Mouse (Mus musculus) gastrocnemius, postnatal 25 days (tissue): ENCODE data around the gene Lrrc29. TPM values are rescaled to one million over a fixed set of nuclear protein-coding genes. Genes with fewer than 3 reads are reported as not detected.

ENCODE experiments used
- DNase-seq: peaks from one replicate; pipeline ENCODE4 v3.0.0; 2022
- total RNA-seq, 2 experiments: library from RNA; stranded (reverse); gene quantifications; 1 replicate in 1 of 2; 2 replicates in 1 of 2; pipeline ENCODE4 v1.2.3; 2021

Lrrc29 gene
- total RNA-seq, 2 experiments from 2014 or later: 0.87 to 1.4 TPM

GRCm38 (mm10) chr8:105345061-105345975, 19.2 kb upstream of the Lrrc29 start:
- DNase-seq: no peak

- no peak for DNase-seq
Observed at GRCm38 (mm10) chr8:105343791-105344574, 17.9 kb upstream of the Lrrc29 start.

- no peak for DNase-seq
Observed at GRCm38 (mm10) chr8:105342768-105343167, 16.7 kb upstream of the Lrrc29 start.

- no peak for DNase-seq
Observed at GRCm38 (mm10) chr8:105341399-105341798, 15.3 kb upstream of the Lrrc29 start.

- no peak for DNase-seq
Observed at GRCm38 (mm10) chr8:105339886-105340635, 14.0 kb upstream of the Lrrc29 start.

- no peak for DNase-seq
Observed at GRCm38 (mm10) chr8:105338992-105339391, 12.9 kb upstream of the Lrrc29 start.

GRCm38 (mm10) chr8:105336373-105337130, 10.5 kb upstream of the Lrrc29 start:
- no peak for DNase-seq

GRCm38 (mm10) chr8:105332523-105332922, 6.4 kb upstream of the Lrrc29 start:
- DNase-seq: no peak

- DNase-seq: no peak
Observed at GRCm38 (mm10) chr8:105331931-105332330, 5.9 kb upstream of the Lrrc29 start.

- DNase-seq: no peak
Observed at GRCm38 (mm10) chr8:105331469-105331868, 5.4 kb upstream of the Lrrc29 start.

GRCm38 (mm10) chr8:105330325-105330724, 4.2 kb upstream of the Lrrc29 start:
- DNase-seq: no peak

- DNase-seq: no peak
Observed at GRCm38 (mm10) chr8:105326968-105327367, 890 bp upstream of the Lrrc29 start.

- DNase-seq: peak; percentile 44
Observed at GRCm38 (mm10) chr8:105325641-105326093, 411 bp downstream of the Lrrc29 start.

GRCm38 (mm10) chr8:105323183-105323582, 2.9 kb downstream of the Lrrc29 start:
- no peak for DNase-seq

GRCm38 (mm10) chr8:105318662-105319190, 7.4 kb downstream of the Lrrc29 start:
- DNase-seq: no peak

GRCm38 (mm10) chr8:105317941-105318340, 8.1 kb downstream of the Lrrc29 start:
- peak; percentile 52 for DNase-seq

GRCm38 (mm10) chr8:105315073-105315769, 10.9 kb downstream of the Lrrc29 start:
- DNase-seq: no peak

GRCm38 (mm10) chr8:105313622-105314402, 12.3 kb downstream of the Lrrc29 start:
- DNase-seq: no peak

- DNase-seq: no peak
Observed at GRCm38 (mm10) chr8:105312891-105313481, 13.1 kb downstream of the Lrrc29 start.
